Mouse (Mus musculus) neural tube, embryonic 15.5 days (tissue): Measurements from ENCODE around the gene Tmem256. TPM values are rescaled to one million over a fixed set of nuclear protein-coding genes. Genes with fewer than 3 reads are reported as not detected.

Experiments
- ATAC-seq: fragments of 200-750 bp; cut with Nextera tagmentation; 2 replicates; pipeline ENCODE4 v1.8.0; 2017; ENCODE audit warnings: mild to moderate bottlenecking, moderate TSS enrichment, moderate library complexity; ENCODE audit not compliant: low FRiP score
- H3K27ac ChIP-seq: fragments of 300-500 bp; sonication (generic); replicated peaks from 2 replicates; pipeline ENCODE4 v1.5.1; 2015; ENCODE audit warnings: mild to moderate bottlenecking, inconsistent platforms
- H3K27me3 ChIP-seq: fragments of 300-500 bp; sonication (generic); replicated peaks from 2 replicates; pipeline ENCODE4 v1.6.1; 2015; ENCODE audit warnings: inconsistent platforms
- H3K36me3 ChIP-seq: fragments of 300-500 bp; sonication (generic); 2 replicates; pipeline ENCODE4 v1.6.1; 2015; ENCODE audit warnings: inconsistent platforms
- H3K4me1 ChIP-seq: fragments of 300-500 bp; sonication (generic); 2 replicates; pipeline ENCODE4 v1.6.1; 2015; ENCODE audit warnings: inconsistent platforms
- H3K4me2 ChIP-seq: fragments of 300-500 bp; sonication (generic); 2 replicates; pipeline ENCODE4 v1.6.1; 2015; ENCODE audit warnings: inconsistent platforms, mild to moderate bottlenecking, moderate library complexity
- H3K4me3 ChIP-seq: fragments of 300-500 bp; sonication (generic); replicated peaks from 2 replicates; pipeline ENCODE4 v1.5.1; 2015; ENCODE audit warnings: mild to moderate bottlenecking, inconsistent platforms
- H3K9ac ChIP-seq: fragments of 300-500 bp; sonication (generic); replicated peaks from 2 replicates; pipeline ENCODE4 v1.6.1; 2015; ENCODE audit warnings: mild to moderate bottlenecking, inconsistent platforms
- H3K9me3 ChIP-seq: fragments of 300-500 bp; sonication (generic); replicated peaks from 2 replicates; pipeline ENCODE4 v1.6.1; 2016; ENCODE audit warnings: inconsistent platforms
- WGBS: fragments of 180-500 bp; shearing (Covaris S2); methylation state at CpG from one replicate; pipeline ENCODE4 v1.1.7; 2015; ENCODE audit warnings: mixed read lengths; 5-methylcytosine and 5-hydroxymethylcytosine counted together
- polyA plus RNA-seq: library from polyadenylated mRNA; unstranded; fragments of >200 nt; fragmentation: Nextera tagmentation; extraction: Ambion mirVana; gene quantifications from 2 replicates; pipeline ENCODE4 v1.2.1, GENCODE M21; 2015

Tmem256 gene
- polyA plus RNA-seq, 1 experiment from 2014 or later, result 430 TPM

DNA sequence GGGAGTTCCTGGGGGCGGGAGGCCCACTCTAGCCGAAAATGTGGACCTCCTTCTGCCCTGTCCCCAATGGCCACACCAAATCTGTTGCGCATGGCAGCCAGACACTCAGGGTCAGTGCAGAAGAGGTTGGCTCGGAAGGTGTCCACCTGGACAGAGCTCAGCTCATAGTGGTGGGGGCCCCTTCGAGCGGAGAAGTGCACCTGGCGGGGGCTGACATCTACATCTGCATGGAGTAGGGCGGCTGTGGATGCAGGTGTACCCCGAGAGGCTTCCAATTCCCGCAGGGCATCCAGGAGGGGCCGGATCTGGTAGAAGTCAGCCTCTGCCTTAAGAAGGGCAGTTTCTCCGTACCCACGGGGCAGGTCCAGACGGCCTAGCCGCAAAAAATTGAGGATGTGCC lies 41.4 kb downstream of the Tmem256 start:
- Histone ChIP-seq H3K9me3 (no peaks in the 10 kb centered on the region), H3K4me3 (peak overlapping the region; percentile 49), H3K4me1 (peaks cover 39% of the 10 kb centered on the region), H3K27ac (no peak overlapping the region), H3K4me2 (peak overlapping the region; percentile 78), H3K27me3 (peaks cover 8% of the 10 kb centered on the region; the same call in 1 of the 2 replicates), H3K9ac (no peak overlapping the region), H3K36me3 (no peaks in the 10 kb centered on the region)
- 61% methylated on average over 15 of the region's 15 CpGs for WGBS
- ATAC-seq, result no peak

DNA sequence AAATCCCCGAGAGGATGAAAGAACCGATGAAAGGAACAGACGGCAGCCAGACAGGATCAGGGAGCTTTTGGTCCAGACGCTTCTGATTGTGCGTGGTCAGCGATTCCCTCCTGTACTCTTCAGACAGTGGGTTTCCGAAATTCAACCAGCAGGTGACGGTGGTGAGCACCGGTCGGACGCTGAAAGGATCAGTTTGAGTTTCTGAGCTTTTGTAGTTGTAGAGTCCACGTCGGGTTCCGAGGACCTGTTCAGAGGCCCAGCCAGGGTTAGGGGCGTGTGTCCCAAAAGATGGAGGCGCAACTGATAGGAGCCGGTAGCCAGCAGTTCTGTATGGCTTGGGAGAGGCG lies 42.2 kb downstream of the Tmem256 start:
- peak overlapping the region; percentile 79 for H3K27ac ChIP-seq
- H3K9me3 ChIP-seq, result no peaks in the 10 kb centered on the region
- peak overlapping the region; percentile 57 for H3K9ac ChIP-seq
- peak; percentile 53 for ATAC-seq
- H3K4me1 ChIP-seq, result peaks cover 39% of the 10 kb centered on the region
- H3K36me3 ChIP-seq, result no peaks in the 10 kb centered on the region
- H3K27me3 ChIP-seq, result peaks cover 8% of the 10 kb centered on the region; the same call in 1 of the 2 replicates
- under 1% methylated on average over 18 of the region's 18 CpGs for WGBS
- H3K4me2 ChIP-seq, result peak overlapping the region; percentile 78
- peak overlapping the region; percentile 49 for H3K4me3 ChIP-seq

DNA sequence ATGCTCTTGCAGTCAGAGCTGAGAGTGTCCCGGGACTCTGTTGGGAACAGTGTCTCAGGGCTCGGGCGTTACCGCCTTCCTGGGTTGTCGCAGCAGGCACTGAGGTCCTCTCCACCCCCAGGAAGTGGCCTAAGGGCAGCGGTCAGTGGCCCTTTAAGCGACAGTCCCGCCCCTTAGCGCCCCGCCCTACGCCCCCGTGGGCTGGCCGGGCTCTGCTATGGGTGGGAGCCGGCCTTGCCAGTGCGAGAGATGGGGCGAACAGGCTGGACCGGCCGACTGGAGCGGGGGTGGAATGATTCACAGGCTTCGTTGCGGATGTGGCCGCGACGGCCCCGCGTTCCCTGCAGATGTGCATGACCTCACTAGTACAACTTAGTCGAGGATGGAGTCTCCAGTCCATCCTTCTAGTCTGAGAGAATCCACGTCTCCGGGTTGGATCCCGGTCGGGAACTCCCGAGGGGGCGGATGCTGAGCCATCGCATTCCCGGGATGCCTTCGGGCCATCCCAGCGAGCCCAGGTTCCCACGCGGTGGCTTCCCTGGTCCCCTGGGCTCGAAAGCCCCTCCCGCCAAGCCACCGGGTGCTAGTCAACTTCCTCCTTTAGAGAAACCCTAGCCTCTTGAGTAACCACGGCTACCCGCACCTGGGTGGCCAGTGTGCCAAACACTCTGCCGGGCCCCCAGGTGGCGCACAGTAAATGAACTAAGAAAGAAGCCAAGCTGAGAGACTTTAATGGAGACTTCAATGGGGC lies 42.7 kb downstream of the Tmem256 start, which contains the start of gene Kctd11:
TSS of gene Kctd11 (minus strand) at position 554 of the 751 bp plus-strand sequence.
- peak within 1 kb of the TSS; percentile 49 for H3K4me3 ChIP-seq
- H3K27me3 ChIP-seq, result peaks cover 8% of the 10 kb centered on the region; the same call in 1 of the 2 replicates
- ATAC-seq, result peak; percentile 75
- WGBS, result under 1% methylated on average over 46 of the region's 46 CpGs
- H3K4me1 ChIP-seq, result peaks cover 39% of the 10 kb centered on the region
- peak within 1 kb of the TSS; percentile 79 for H3K27ac ChIP-seq
- H3K4me2 ChIP-seq, result peak within 1 kb of the TSS; percentile 78
- no peaks in the 10 kb centered on the region for H3K36me3 ChIP-seq
- H3K9ac ChIP-seq, result peak within 1 kb of the TSS; percentile 57
- no peaks in the 10 kb centered on the region for H3K9me3 ChIP-seq

DNA sequence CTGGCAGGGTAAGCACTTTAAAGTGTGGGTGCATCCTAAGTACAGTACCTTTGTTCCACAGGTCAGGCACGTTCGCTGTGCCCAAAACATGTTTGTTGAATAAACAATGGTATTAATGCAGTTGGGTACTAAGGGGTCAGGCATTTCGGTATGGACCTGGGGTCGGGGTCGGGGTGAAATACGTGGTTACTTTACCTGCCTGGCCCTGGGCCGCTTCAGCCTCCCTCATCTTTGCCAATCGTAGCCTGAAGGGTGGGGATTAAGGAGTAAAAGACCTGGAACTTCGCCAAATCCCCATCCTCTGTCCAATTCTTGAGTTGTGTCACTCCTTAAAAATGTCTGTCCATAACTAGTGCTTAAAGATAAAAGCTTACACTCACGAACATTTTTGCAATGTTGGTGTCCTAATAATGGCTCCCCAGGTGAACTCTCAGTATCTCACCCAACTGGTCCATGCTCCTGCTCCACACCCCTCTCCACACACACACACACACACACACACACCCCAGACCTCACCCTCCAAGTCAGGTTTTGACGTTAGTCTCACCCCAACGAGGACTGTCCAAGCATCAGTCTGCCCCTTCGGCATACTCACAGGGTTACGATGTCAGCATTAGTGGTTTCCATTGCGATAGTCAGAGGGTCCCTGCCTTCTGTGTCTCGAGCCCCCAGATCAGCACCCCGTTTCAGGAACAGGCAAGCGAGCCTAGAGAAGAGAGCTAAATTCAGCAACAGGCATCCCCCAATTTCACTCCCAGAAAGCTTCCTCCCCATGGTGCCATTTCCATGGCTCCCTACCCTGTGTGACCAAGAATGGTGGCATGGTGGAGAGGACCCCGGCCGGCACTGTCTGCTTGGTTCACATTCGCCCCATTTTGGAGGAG lies 43.7 kb downstream of the Tmem256 start:
- 65% methylated on average over 21 of the region's 21 CpGs for WGBS
- Histone ChIP-seq H3K9me3 (no peaks in the 10 kb centered on the region), H3K4me1 (peaks cover 35% of the 10 kb centered on the region), H3K27ac (peak overlapping the region; percentile 79; the same call in 1 of the 2 replicates), H3K36me3 (no peaks in the 10 kb centered on the region), H3K4me3 (peak overlapping the region; percentile 49), H3K9ac (peak overlapping the region; percentile 57; the same call in 1 of the 2 replicates), H3K27me3 (peaks cover 8% of the 10 kb centered on the region; the same call in 1 of the 2 replicates), H3K4me2 (peak overlapping the region; percentile 78)
- no peak for ATAC-seq

DNA sequence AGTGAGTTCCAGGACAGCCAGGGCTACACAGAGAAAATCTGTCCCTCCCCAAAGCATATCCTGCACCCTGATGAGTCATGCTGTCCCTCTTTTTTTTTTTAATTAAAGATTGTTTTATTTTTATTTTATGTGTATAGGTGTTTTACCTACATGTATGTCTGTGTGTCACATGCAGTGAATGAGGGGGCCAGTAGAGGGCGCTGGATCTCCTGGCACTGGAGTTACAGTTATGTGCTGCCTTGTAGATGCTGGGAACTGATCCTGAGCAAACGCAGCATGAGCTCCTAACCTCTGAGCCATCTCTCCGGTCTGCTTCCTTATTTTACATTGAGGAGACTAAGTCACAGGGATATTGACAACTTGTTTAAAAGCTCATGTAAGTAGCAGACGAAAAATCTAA lies 44.8 kb downstream of the Tmem256 start:
- no peak for ATAC-seq
- WGBS, result 64% methylated on average over 4 of the region's 4 CpGs
- no peak overlapping the region for H3K27ac ChIP-seq
- peaks cover 8% of the 10 kb centered on the region; the same call in 1 of the 2 replicates for H3K27me3 ChIP-seq
- H3K36me3 ChIP-seq, result no peaks in the 10 kb centered on the region
- H3K9ac ChIP-seq, result no peak overlapping the region
- no peak overlapping the region for H3K4me2 ChIP-seq
- H3K4me1 ChIP-seq, result peaks cover 29% of the 10 kb centered on the region
- no peaks in the 10 kb centered on the region for H3K9me3 ChIP-seq
- H3K4me3 ChIP-seq, result no peak overlapping the region

DNA sequence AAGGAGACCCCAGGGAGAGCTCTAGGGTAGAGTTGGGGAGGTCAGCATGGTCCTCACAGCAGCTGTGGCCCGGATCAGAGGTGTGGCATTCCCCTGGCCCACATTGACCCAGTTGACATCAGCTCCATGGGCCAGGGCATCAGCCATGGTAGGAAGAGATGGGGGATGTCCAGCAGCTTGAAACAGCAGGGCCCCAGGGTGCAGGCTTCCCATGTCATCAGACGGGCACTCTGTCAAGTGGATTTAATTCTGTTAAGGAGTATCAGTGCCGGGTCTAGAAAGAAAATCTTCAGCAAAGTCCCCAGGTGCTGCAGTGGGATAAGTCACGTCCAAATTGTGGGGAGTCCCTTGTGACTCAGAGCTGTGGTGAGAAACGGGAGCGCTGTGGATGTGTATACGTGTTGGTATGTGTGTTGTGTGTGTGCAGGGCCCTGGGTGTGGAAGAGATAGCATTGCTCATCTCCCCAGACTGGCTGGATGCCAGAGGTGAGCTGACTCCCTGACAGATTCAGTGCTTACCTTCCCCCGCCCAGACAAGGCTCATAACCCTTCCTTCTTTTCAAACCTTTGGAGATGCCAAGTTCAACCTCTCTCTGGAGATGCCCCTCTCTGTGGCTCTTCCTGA lies 45.3 kb downstream of the Tmem256 start:
- Histone ChIP-seq H3K4me1 (peaks cover 25% of the 10 kb centered on the region), H3K9ac (no peak overlapping the region), H3K4me3 (no peak overlapping the region), H3K9me3 (no peaks in the 10 kb centered on the region), H3K27me3 (peaks cover 8% of the 10 kb centered on the region; the same call in 1 of the 2 replicates), H3K27ac (no peak overlapping the region), H3K4me2 (no peak overlapping the region), H3K36me3 (no peaks in the 10 kb centered on the region)
- no peak for ATAC-seq
- 93% methylated on average over 8 of the region's 8 CpGs for WGBS

DNA sequence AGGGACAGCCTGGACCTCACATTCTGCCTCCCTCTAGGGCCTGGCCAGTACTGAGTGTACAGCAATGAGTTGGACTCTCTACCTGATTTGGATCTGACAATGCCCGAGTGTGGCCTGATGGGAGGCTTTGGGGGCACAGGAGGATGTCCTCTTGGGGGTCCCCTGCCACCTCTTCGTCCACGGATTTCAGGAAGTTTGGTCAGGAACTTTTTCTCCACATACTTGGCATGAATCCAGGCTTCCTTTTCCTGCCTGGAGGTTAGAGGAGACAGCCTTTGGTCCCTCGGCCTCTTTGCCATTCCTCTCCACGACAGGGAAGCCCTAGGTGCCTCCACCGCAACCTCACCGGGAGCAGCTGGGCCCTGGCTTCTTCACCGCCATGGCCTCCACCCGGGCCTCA lies 45.9 kb downstream of the Tmem256 start:
- no peaks in the 10 kb centered on the region for H3K36me3 ChIP-seq
- no peak overlapping the region for H3K4me3 ChIP-seq
- 77% methylated on average over 9 of the region's 9 CpGs for WGBS
- H3K27ac ChIP-seq, result no peak overlapping the region
- peaks cover 24% of the 10 kb centered on the region for H3K4me1 ChIP-seq
- H3K4me2 ChIP-seq, result no peak overlapping the region
- H3K27me3 ChIP-seq, result peaks cover 8% of the 10 kb centered on the region; the same call in 1 of the 2 replicates
- H3K9ac ChIP-seq, result no peak overlapping the region
- no peak for ATAC-seq
- no peaks in the 10 kb centered on the region for H3K9me3 ChIP-seq

DNA sequence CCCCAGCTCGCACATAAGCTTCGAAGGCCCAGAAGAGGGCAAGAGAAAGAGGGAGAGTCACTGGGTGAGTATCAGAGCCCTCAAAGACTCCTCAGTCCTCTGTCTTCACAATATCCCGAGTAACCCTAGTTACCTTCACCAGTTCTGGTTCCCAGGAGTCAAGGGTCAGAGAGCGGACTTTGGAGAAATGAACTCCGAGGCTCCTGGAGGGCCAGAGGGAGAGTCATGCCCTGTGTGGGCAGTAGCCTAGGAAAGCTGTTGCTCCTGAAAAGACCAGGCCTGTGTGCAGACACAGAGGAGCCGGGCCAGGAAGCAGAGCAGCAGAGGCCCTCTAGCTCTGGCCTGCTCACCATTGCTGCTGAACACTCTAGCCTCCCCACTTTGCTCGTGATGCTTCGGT lies 46.3 kb downstream of the Tmem256 start:
- Histone ChIP-seq H3K27ac (no peak overlapping the region), H3K4me1 (peaks cover 22% of the 10 kb centered on the region), H3K9ac (no peak overlapping the region), H3K4me3 (no peak overlapping the region), H3K36me3 (no peaks in the 10 kb centered on the region), H3K27me3 (peaks cover 4% of the 10 kb centered on the region; the same call in 1 of the 2 replicates), H3K4me2 (no peak overlapping the region), H3K9me3 (no peaks in the 10 kb centered on the region)
- ATAC-seq, result no peak
- 87% methylated on average over 8 of the region's 8 CpGs for WGBS

DNA sequence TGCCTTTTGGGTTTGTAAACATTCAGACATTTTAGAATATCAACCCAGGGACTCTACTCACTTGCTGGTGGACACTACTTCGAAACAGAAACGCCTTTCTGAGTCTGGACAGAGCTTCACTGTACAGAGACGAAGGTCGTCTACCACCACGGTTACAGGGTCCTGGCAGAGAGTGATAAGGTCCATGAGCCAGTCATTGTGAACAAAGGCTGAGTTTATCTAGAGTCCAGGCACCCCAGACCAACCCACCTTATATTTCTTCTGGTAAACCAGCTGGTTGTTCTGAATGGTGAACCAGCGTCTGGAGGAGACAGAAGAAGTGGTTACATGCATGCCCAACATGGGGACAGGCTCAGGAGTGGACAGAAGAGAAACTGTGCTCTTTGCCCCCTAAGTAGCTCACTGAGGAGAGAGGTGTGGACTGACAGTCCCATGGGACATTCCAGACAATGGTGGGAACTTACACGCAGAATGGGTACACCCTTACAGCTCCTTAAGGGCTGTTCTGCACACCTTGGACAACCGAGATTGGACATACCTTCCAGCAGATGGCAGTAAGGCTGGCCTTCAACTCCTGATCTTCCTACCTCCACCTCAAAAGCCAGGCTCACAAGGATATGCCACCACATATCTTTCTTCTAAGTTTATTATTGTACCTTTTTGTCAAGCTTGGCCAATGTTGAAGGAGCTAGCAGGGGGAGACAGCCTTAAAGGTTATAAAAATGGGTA lies 48.8 kb downstream of the Tmem256 start:
- Histone ChIP-seq H3K9me3 (no peaks in the 10 kb centered on the region), H3K9ac (no peak overlapping the region), H3K4me2 (no peak overlapping the region), H3K4me1 (no peaks in the 10 kb centered on the region), H3K36me3 (no peaks in the 10 kb centered on the region), H3K4me3 (no peak overlapping the region), H3K27ac (no peak overlapping the region), H3K27me3 (no peaks in the 10 kb centered on the region; the same call in 1 of the 2 replicates)
- WGBS, result 77% methylated on average over 8 of the region's 8 CpGs
- ATAC-seq, result no peak
